Comparison of ENCODE assay signal across 18 mouse cellular contexts in genomic region chr9:62816323-62817098, GRCm38 (mm10). TPM values are rescaled to one million over a fixed set of nuclear protein-coding genes. Genes with fewer than 3 reads are reported as not detected.
DNase-seq lines count a peak whose midpoint lies in the region; ATAC-seq and TF ChIP-seq lines count a peak whose summit lies in the region.
"Had no signal": no experiment of that assay in that cellular context is flagged by ENCODE, and none has a peak within 500 bp of the region (broad histone marks: within the 10 kb centered on the region; RNA-seq: fewer than 3 reads in every experiment).

No protein-coding gene starts in this region.

- ATAC-seq in forebrain, embryonic 12.5 days (ENCODE audit: low FRiP score), result no peak
- ATAC-seq in forebrain, embryonic 14.5 days, result no peak
- ATAC-seq in heart, embryonic 14.5 days (ENCODE audit: insufficient number of reproducible peaks, insufficient read depth, low FRiP score, low read depth), result no peak
- ATAC-seq: midbrain, embryonic 13.5 days had no signal

- no peak overlapping the region for H3K9ac ChIP-seq in forebrain, embryonic 12.5 days
- no peak overlapping the region for H3K9ac ChIP-seq in forebrain, embryonic 14.5 days (ENCODE audit: low read length)
- no peak overlapping the region for H3K9ac ChIP-seq in heart, embryonic 14.5 days (ENCODE audit: low read length)
- H3K9ac ChIP-seq: embryonic facial prominence, embryonic 12.5 days; lung, embryonic 14.5 days; midbrain, embryonic 13.5 days had no signal

- H3K4me1 ChIP-seq in forebrain, embryonic 12.5 days, result peaks cover 10% of the 10 kb centered on the region
- H3K4me1 ChIP-seq in forebrain, embryonic 14.5 days (ENCODE audit: control insufficient read depth, insufficient read depth, low read length), result peaks cover 5% of the 10 kb centered on the region; the same call in 1 of the 2 replicates
- H3K4me1 ChIP-seq in heart, embryonic 14.5 days (ENCODE audit: control insufficient read depth in 2 of 2, insufficient read depth in 2 of 2, low read length in 2 of 2), result peaks cover 21 to 32% of the 10 kb centered on the region in 2 experiments
- H3K4me1 ChIP-seq in spleen, adult 2 months (ENCODE audit: control insufficient read depth, insufficient read depth, insufficient read length), result peaks cover 17% of the 10 kb centered on the region; the same call in 1 of the 2 replicates

- H3K9me3 ChIP-seq in forebrain, embryonic 12.5 days, result no peaks in the 10 kb centered on the region
- no peaks in the 10 kb centered on the region for H3K9me3 ChIP-seq in forebrain, embryonic 14.5 days (replicated peaks; ENCODE audit: control insufficient read depth, low read length)
- H3K9me3 ChIP-seq in heart, embryonic 14.5 days (ENCODE audit: control insufficient read depth, low read length), result no peaks in the 10 kb centered on the region
- H3K9me3 ChIP-seq: embryonic facial prominence, embryonic 12.5 days; midbrain, embryonic 13.5 days had no signal

- DNase-seq in forebrain, embryonic 14.5 days (ENCODE audit: low spot score), result no peak
- no peak for DNase-seq in heart, adult 18-20 months
- peak in 1 of 2 experiments; percentile 36 for DNase-seq in spleen, adult 2 months (ENCODE audit: low read depth in 1 of 2, low spot score in 2 of 2)
- DNase-seq in spleen, postnatal 10 days (ENCODE audit: low spot score in 2 of 2), result no peak
- DNase-seq in thymus, adult 18-20 months, result no peak
- no peak for DNase-seq in adrenal gland, postnatal 36 days
- DNase-seq: adrenal gland, adult 2 months; cerebellum, adult 11-12 months; gastrocnemius, postnatal 10 days; kidney, adult 8-10 months; thymus, postnatal 14 days had no signal

- H3K4me2 ChIP-seq in forebrain, embryonic 12.5 days, result no peak overlapping the region
- no peak overlapping the region for H3K4me2 ChIP-seq in forebrain, embryonic 14.5 days (ENCODE audit: low read length)
- H3K4me2 ChIP-seq in heart, embryonic 14.5 days (ENCODE audit: low read length), result peak overlapping the region; percentile 34
- H3K4me2 ChIP-seq: embryonic facial prominence, embryonic 12.5 days; liver, embryonic 11.5 days; lung, embryonic 14.5 days; midbrain, embryonic 13.5 days had no signal

- no peak for TF ChIP-seq CTCF in spleen, adult 2 months (IDR thresholded peaks at IDR 0.05; ENCODE audit: extremely low read depth, insufficient read depth, insufficient read length, insufficient replicate concordance)

- no peaks in the 10 kb centered on the region for H3K27me3 ChIP-seq in forebrain, embryonic 12.5 days
- no peaks in the 10 kb centered on the region for H3K27me3 ChIP-seq in forebrain, embryonic 14.5 days (replicated peaks; ENCODE audit: control insufficient read depth, insufficient read depth, low read length)
- H3K27me3 ChIP-seq in heart, embryonic 14.5 days (ENCODE audit: control insufficient read depth, insufficient read depth, low read length), result no peaks in the 10 kb centered on the region
- no peaks in the 10 kb centered on the region for H3K27me3 ChIP-seq in spleen, adult 2 months (ENCODE audit: control insufficient read depth, insufficient read depth, low read length)
- H3K27me3 ChIP-seq: embryonic facial prominence, embryonic 12.5 days; midbrain, embryonic 13.5 days had no signal

- no peak overlapping the region for H3K4me3 ChIP-seq in forebrain, embryonic 12.5 days (replicated peaks)
- no peak overlapping the region for H3K4me3 ChIP-seq in forebrain, embryonic 14.5 days (ENCODE audit: low read depth, low read length)
- no peak overlapping the region for H3K4me3 ChIP-seq in heart, embryonic 14.5 days (ENCODE audit: control insufficient read depth in 1 of 2, insufficient read depth in 1 of 2, low read depth in 1 of 2, low read length in 2 of 2)
- no peak overlapping the region for H3K4me3 ChIP-seq in spleen, adult 2 months (ENCODE audit: extremely low read depth, insufficient read depth, insufficient read length)
- H3K4me3 ChIP-seq: embryonic facial prominence, embryonic 12.5 days; midbrain, embryonic 13.5 days had no signal

- 83% methylated on average over 9 of the region's 9 CpGs for WGBS in forebrain, embryonic 12.5 days
- 85% methylated on average over 9 of the region's 9 CpGs for WGBS in forebrain, embryonic 14.5 days
- 52% methylated on average over 9 of the region's 9 CpGs for WGBS in heart, embryonic 14.5 days
- 74% methylated on average over 9 of the region's 9 CpGs for WGBS in spleen, adult 2 months

- no peaks in the 10 kb centered on the region for H3K36me3 ChIP-seq in forebrain, embryonic 12.5 days (replicated peaks)
- no peaks in the 10 kb centered on the region for H3K36me3 ChIP-seq in forebrain, embryonic 14.5 days (ENCODE audit: control insufficient read depth, insufficient read depth, low read length)
- H3K36me3 ChIP-seq in heart, embryonic 14.5 days (ENCODE audit: control insufficient read depth, insufficient read depth, low read length), result no peaks in the 10 kb centered on the region
- H3K36me3 ChIP-seq in spleen, adult 2 months (ENCODE audit: control insufficient read depth, insufficient read depth, low read length), result no peaks in the 10 kb centered on the region
- H3K36me3 ChIP-seq: embryonic facial prominence, embryonic 12.5 days; midbrain, embryonic 13.5 days had no signal

- TF ChIP-seq POLR2A in spleen, adult 2 months (IDR thresholded peaks at IDR 0.05; ENCODE audit: low read depth, low read length), result no peak

- H3K27ac ChIP-seq in forebrain, embryonic 12.5 days, result 0 out of 2 replicates have a peak overlapping the region, but pooled peaks have one; percentile 31
- no peak overlapping the region for H3K27ac ChIP-seq in forebrain, embryonic 14.5 days (ENCODE audit: low read depth, low read length)
- H3K27ac ChIP-seq in heart, embryonic 14.5 days (replicated peaks in 1 of 2; ENCODE audit: control insufficient read depth in 1 of 2, insufficient read depth in 1 of 2, low read depth in 2 of 2, low read length in 2 of 2), result peak overlapping the region; percentile 71 to 76; a peak in 3 of 4 replicates
- peak overlapping the region; percentile 73 for H3K27ac ChIP-seq in spleen, adult 2 months (ENCODE audit: insufficient read depth, low read length)
- H3K27ac ChIP-seq: embryonic facial prominence, embryonic 12.5 days; macrophage; midbrain, embryonic 13.5 days had no signal

RNA-seq across cellular contexts. Expression of gene Fem1b, which starts 4.8 kb away (rescaled TPM):
- 56.6 and 59.0 TPM in 2 replicates for polyA plus RNA-seq in forebrain, embryonic 12.5 days (2016; fragmentation: Nextera tagmentation; extraction: Ambion mirVana)
- 57.8 and 60.8 TPM in 2 replicates for polyA plus RNA-seq in forebrain, embryonic 14.5 days (2014; fragmentation: Nextera tagmentation; extraction: Ambion mirVana)
- polyA plus RNA-seq in heart, embryonic 14.5 days (2014; fragmentation: Nextera tagmentation; extraction: Ambion mirVana), result 21.0 and 21.4 TPM in 2 replicates
- 10 to 100 TPM; 15.8 to 16.1 TPM for total RNA-seq in heart, adult 18-20 months (2021)
- 5.3 and 7.1 TPM in 2 replicates for polyA plus RNA-seq in spleen, adult 2 months (2012; rRNA removed)
- 10 to 100 TPM; 37.7 to 43.6 TPM for total RNA-seq in adrenal gland, postnatal 36 days (2021)

RNA-seq across cellular contexts. Expression of gene Cln6, which starts 22.1 kb away (rescaled TPM):
- 8.5 and 9.8 TPM in 2 replicates for polyA plus RNA-seq in forebrain, embryonic 12.5 days (2016; fragmentation: Nextera tagmentation; extraction: Ambion mirVana)
- polyA plus RNA-seq in forebrain, embryonic 14.5 days (2014; fragmentation: Nextera tagmentation; extraction: Ambion mirVana), result 3.8 and 4.9 TPM in 2 replicates
- 19.7 and 21.2 TPM in 2 replicates for polyA plus RNA-seq in heart, embryonic 14.5 days (2014; fragmentation: Nextera tagmentation; extraction: Ambion mirVana)
- total RNA-seq in heart, adult 18-20 months (2021), result 10 to 100 TPM; 25.8 TPM
- polyA plus RNA-seq in spleen, adult 2 months (2012; rRNA removed), result 27.7 and 31.6 TPM in 2 replicates
- total RNA-seq in adrenal gland, postnatal 36 days (2021), result 10 to 100 TPM; 12.3 to 20.2 TPM

RNA-seq across cellular contexts. Expression of gene Calml4, which starts 41.4 kb away (rescaled TPM):
- 1.8 and 3.1 TPM in 2 replicates for polyA plus RNA-seq in forebrain, embryonic 12.5 days (2016; fragmentation: Nextera tagmentation; extraction: Ambion mirVana)
- polyA plus RNA-seq in forebrain, embryonic 14.5 days (2014; fragmentation: Nextera tagmentation; extraction: Ambion mirVana), result 12.0 and 12.9 TPM in 2 replicates
- polyA plus RNA-seq in heart, embryonic 14.5 days (2014; fragmentation: Nextera tagmentation; extraction: Ambion mirVana), result 1.0 and 2.2 TPM in 2 replicates
- under 1 TPM; 0.17 to 0.90 TPM for total RNA-seq in heart, adult 18-20 months (2021)
- 0.62 and 1.6 TPM in 2 replicates for polyA plus RNA-seq in spleen, adult 2 months (2012; rRNA removed)
- total RNA-seq in adrenal gland, postnatal 36 days (2021), result 10 to 100 TPM in 1 of 2 experiments, 1 to 10 TPM in 1; 7.9 to 10.6 TPM
